Mouse (Mus musculus): ENCODE measurements around the gene Naxd. TPM values are rescaled to one million over a fixed set of nuclear protein-coding genes. Genes with fewer than 3 reads are reported as not detected.

The Naxd gene
- total and polyA plus RNA-seq, 3 experiments, result 39.7 to 57.1 (median 50.1) TPM

- H3K36me3 ChIP-seq (replicated peaks in 1 of 2; ENCODE audit: control insufficient read depth in 1 of 2, insufficient read depth in 1 of 2, low read length in 1 of 2), result peaks cover 7 to 15% of the 10 kb centered on the region in 2 experiments
- no peaks in the 10 kb centered on the region for H3K27me3 ChIP-seq (replicated peaks)
- in situ Hi-C loops (cut with MboI; ENCODE audit: low pct_ligation_motif_present, low pct_unique_long_range_greater_than_20kb, low sequenced_read_pairs), result loop anchor here (5.0 to 10.0 kb wide), 2 partner anchors 37 to 164 kb away; no protein-coding TSS in a partner anchor
- H3K27ac ChIP-seq (ENCODE audit: insufficient read depth, low read depth), result no peak overlapping the region
- dilution Hi-C loops (cut with MboI; ENCODE audit: extremely low pct_ligation_motif_present, extremely low pct_unique_long_range_greater_than_20kb, low sequenced_read_pairs), result no loop called here
- H3K4me2 ChIP-seq (ENCODE audit: insufficient read depth, low read depth, poor library complexity, severe bottlenecking), result no peak overlapping the region
- no peak overlapping the region for H3K4me3 ChIP-seq (replicated peaks in 1 of 3; ENCODE audit: low read depth in 2 of 3, low read length in 2 of 3, poor library complexity in 1 of 3)
- no peaks in the 10 kb centered on the region for H3K79me2 ChIP-seq (replicated peaks; ENCODE audit: control insufficient read depth, extremely low read depth, insufficient read depth, poor library complexity, severe bottlenecking)
- peak; percentile 36; the same call in 1 of the 2 replicates for TF ChIP-seq NELFE (IDR thresholded peaks at IDR 0.05; ENCODE audit: low read depth, low read length)
- no peak for TF ChIP-seq KAT2A (IDR thresholded peaks at IDR 0.05; ENCODE audit: insufficient replicate concordance, low read length)
- no peak for TF ChIP-seq JUND (conservative IDR thresholded peaks at IDR 0.05; ENCODE audit: low read depth, low read length)
- peak; percentile 91 for TF ChIP-seq ZC3H11A (IDR thresholded peaks at IDR 0.05; ENCODE audit: low read depth, low read length)
- TF ChIP-seq IRF4 (IDR thresholded peaks at IDR 0.05; ENCODE audit: low read depth, low read length), result 0 out of 2 replicates have a peak, but pooled peaks have one; percentile 25
- TF ChIP-seq SMC3 (IDR thresholded peaks at IDR 0.05; ENCODE audit: low read depth, low read length), result peak; percentile 98
- TF ChIP-seq E2F4 (IDR thresholded peaks at IDR 0.05; ENCODE audit: insufficient replicate concordance, low read depth, low read length), result 0 out of 2 replicates have a peak, but pooled peaks have one; percentile 49
- 0 out of 2 replicates have a peak, but pooled peaks have one; percentile 33 for TF ChIP-seq TCF12 (IDR thresholded peaks at IDR 0.05; ENCODE audit: low read depth, low read length)
- peak; percentile 99 for TF ChIP-seq RAD21 (IDR thresholded peaks at IDR 0.05; ENCODE audit: low read depth, low read length)
- 0 out of 2 replicates have a peak, but pooled peaks have one; percentile 53 for TF ChIP-seq MYC (IDR thresholded peaks at IDR 0.05; ENCODE audit: low read depth, low read length)
- TF ChIP-seq CTCF (conservative IDR thresholded peaks at IDR 0.05 in 1 of 2, IDR thresholded peaks at IDR 0.05 in 1 of 2; ENCODE audit: low read depth in 2 of 2, low read length in 2 of 2), result peak in 1 of 2 experiments; percentile 97; a peak in 2 of 4 replicates
- TF ChIP-seq ZMIZ1 (IDR thresholded peaks at IDR 0.05; ENCODE audit: low read depth, low read length), result no peak
- H3K9me3 ChIP-seq (replicated peaks; ENCODE audit: low read length), result no peaks in the 10 kb centered on the region
- H3K4me1 ChIP-seq (ENCODE audit: control insufficient read depth in 1 of 2, insufficient read depth in 2 of 2), result peaks cover 32 to 38% of the 10 kb centered on the region in 2 experiments
- no peak overlapping the region for H3K9ac ChIP-seq (ENCODE audit: insufficient read depth, low read depth)
- DNase-seq (ENCODE audit: extremely low read depth), result peak; percentile 68
These were observed 46.9 kb upstream of the Naxd start for GRCm38 (mm10) chr8:11450184-11451113.

- Histone ChIP-seq H3K27ac (ENCODE audit: insufficient read depth, low read depth) (peak overlapping the region; percentile 89), H3K4me1 (ENCODE audit: control insufficient read depth in 1 of 2, insufficient read depth in 2 of 2) (peaks cover 44% of the 10 kb centered on the region in 2 experiments), H3K79me2 (replicated peaks; ENCODE audit: control insufficient read depth, extremely low read depth, insufficient read depth, poor library complexity, severe bottlenecking) (no peaks in the 10 kb centered on the region; the same call in 1 of the 2 replicates), H3K9ac (ENCODE audit: insufficient read depth, low read depth) (no peak overlapping the region), H3K4me3 (replicated peaks in 1 of 3; ENCODE audit: low read depth in 2 of 3, low read length in 2 of 3, poor library complexity in 1 of 3) (peak overlapping the region in 1 of 3 experiments; percentile 14), H3K9me3 (replicated peaks; ENCODE audit: low read length) (no peaks in the 10 kb centered on the region), H3K27me3 (replicated peaks) (no peaks in the 10 kb centered on the region), H3K36me3 (replicated peaks in 1 of 2; ENCODE audit: control insufficient read depth in 1 of 2, insufficient read depth in 1 of 2, low read length in 1 of 2) (peaks cover 7 to 21% of the 10 kb centered on the region in 2 experiments), H3K4me2 (ENCODE audit: insufficient read depth, low read depth, poor library complexity, severe bottlenecking) (peak overlapping the region; percentile 46)
- DNase-seq (ENCODE audit: extremely low read depth), result no peak
- dilution Hi-C loops (cut with MboI; ENCODE audit: extremely low pct_ligation_motif_present, extremely low pct_unique_long_range_greater_than_20kb, low sequenced_read_pairs), result no loop called here
- TF ChIP-seq TBP (conservative IDR thresholded peaks at IDR 0.05; ENCODE audit: low read depth, low read length) (no peak), USF1 (IDR thresholded peaks at IDR 0.05; ENCODE audit: low read depth, low read length) (no peak), E2F4 (IDR thresholded peaks at IDR 0.05; ENCODE audit: insufficient replicate concordance, low read depth, low read length) (no peak), HCFC1 (IDR thresholded peaks at IDR 0.05; ENCODE audit: low read depth, low read length) (no peak), SMC3 (IDR thresholded peaks at IDR 0.05; ENCODE audit: low read depth, low read length) (no peak), USF2 (conservative IDR thresholded peaks at IDR 0.05; ENCODE audit: low read depth, low read length) (no peak), ETS1 (conservative IDR thresholded peaks at IDR 0.05; ENCODE audit: low read depth, low read length) (no peak), TCF12 (IDR thresholded peaks at IDR 0.05; ENCODE audit: low read depth, low read length) (no peak), CHD1 (IDR thresholded peaks at IDR 0.05; ENCODE audit: low read depth, low read length) (no peak), MEF2A (IDR thresholded peaks at IDR 0.05; ENCODE audit: borderline replicate concordance, low read depth, low read length) (no peak), PAX5 (IDR thresholded peaks at IDR 0.05; ENCODE audit: low read length) (no peak), CHD2 (IDR thresholded peaks at IDR 0.05; ENCODE audit: low read length) (no peak)
- in situ Hi-C loops (cut with MboI; ENCODE audit: low pct_ligation_motif_present, low pct_unique_long_range_greater_than_20kb, low sequenced_read_pairs), result loop anchor here (5.0 to 10.0 kb wide), 2 partner anchors 35 to 163 kb away; no protein-coding TSS in a partner anchor
These were observed 45.2 kb upstream of the Naxd start for GRCm38 (mm10) chr8:11452152-11452551.
